Mouse (Mus musculus) CD4-positive helper T cell, adult 2 months (primary cell): ENCODE results near the gene Arl5c.

Experiments
- DNase-seq: peaks from one replicate; pipeline ENCODE4 v3.0.0-alpha.2; 2012; ENCODE audit warnings: low read depth, missing footprints, low spot score

The Arl5c gene

DNA sequence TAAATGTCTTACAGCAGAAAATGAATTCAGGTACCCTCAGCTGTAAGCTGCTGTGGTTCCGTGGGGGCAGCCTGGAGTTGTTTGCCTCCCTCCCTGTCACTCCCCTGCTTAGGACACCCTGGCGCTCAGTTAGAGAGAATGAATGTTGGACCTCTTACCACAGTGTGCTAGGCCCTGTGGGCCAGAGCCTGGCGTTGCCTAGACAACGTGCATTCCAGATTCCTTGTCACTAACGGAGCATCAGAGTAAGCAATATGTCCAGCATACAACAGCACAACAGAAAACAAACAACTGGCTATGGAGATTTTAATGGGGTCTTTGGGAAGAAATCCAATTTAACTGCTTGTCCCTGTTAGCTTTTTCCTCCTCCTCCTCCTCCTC, 36.7 kb downstream of the Arl5c start:
- no peak for DNase-seq

DNA sequence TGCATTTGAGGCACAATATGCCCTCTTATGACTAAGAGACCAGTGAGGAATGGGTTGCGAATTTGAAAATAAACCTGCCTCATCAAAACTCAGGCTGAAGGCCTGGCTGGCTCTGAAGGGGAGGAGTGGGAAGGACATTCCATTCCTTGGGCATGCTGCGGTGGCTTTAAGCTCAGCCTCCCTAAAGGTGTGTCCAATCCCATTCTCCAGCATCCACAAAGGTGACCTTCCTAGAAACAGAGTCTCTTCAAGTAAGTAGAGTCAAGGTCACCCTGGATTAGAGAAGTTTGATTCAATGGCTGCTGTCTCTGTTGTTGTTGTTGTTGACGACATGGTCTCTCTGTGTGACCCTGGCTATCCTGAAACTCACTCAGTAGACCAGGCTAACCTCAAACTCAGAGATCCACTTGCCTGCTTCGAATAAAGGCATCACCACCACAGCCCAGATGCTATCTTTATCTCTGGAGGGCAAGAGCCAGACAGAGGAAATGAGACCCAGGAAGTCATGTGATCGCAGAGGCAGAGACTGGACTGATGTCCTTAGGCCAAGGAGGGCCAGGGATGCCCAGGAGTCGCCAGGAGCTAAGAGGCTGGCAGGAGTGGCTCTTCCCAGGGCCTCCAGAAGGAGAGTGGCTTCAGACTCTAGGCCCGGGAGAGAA, 37.2 kb downstream of the Arl5c start:
- DNase-seq: peak; percentile 42

DNA sequence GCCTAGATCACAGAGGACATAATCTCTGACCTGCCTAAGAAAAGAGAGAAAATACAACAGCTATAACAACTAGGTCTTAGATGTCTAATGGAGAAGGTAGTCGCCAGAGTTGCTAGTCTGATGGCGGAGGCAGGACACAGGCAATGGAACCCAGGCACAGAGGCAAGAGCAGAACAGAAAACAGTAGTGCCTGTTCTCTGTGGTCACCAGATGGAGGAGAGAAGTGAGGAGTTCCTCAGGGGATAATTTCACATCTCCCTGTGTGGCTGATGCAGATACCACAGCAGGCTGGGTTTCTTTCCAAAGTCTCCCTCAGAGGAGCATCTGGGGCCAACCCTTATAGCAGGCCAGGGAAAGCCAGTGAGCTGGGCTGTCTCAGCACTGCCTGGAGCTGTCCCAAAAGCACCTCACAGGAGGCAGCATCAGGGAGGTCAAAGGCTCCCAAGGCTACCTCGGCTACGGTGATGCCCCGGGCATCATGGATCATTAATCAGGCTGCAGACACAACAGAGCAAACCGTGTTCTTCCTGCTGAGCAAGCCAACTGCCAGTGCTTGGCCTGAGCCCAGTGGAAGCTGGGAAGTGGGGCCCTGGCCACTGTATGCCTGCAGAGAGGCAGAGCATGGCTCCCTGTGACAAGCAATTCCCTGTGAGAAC, 38.9 kb downstream of the Arl5c start:
- DNase-seq: no peak

DNA sequence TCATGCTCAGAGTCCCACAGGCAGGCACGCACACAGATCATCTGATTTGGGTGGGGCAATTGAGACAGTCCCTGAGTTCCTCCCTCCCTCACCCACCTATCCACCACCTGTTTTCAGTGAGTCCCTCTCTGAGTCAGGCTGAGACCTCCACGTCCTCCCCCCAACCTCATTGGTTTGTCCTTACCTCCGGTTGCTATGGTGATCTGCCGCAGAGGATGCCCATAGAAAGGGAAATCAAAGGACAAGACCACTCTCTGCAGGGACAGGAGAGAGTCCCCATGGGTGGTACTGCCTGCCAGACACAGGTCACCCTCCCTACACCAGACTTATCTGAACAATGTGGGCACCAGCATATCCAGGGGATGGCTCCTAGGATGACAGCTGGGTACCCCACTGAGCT, 40.1 kb downstream of the Arl5c start:
- peak; percentile 50 for DNase-seq

DNA sequence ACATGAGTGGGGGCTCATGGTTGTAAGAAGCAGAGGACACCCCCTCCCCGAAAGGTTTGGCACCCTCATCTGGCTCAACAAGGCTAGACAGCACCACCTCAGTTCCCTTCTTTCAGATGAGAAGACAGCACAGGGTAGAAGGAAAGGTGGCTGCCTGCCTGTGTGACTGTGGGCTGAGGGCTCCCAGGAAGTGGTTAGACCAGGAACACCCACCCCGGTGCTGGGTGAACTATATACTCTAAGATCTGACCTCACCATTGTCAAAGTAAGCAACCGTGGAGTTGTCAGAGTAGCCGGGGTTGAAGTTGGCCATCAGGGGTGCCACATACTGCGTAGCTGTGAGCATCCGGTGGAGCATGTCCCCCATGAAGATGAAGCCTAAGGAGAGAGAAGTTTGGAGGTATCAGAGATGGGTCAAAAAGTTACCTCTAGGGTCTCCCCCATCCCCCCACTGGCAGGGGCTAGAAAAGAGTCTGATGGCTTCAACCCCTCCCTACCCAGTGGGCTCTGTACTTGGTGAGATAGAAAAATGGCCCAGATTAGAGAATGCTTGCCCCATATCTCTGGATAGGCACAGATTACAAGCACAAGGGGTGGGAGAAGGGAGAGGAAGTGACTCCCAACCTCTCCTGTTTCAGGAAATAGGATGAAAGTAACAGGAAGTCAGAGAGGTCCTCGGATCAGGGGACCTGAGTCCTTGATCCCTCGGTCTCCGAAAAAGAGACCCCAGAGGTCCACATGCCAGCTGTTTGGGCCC, 40.7 kb downstream of the Arl5c start:
- DNase-seq: peak; percentile 78

DNA sequence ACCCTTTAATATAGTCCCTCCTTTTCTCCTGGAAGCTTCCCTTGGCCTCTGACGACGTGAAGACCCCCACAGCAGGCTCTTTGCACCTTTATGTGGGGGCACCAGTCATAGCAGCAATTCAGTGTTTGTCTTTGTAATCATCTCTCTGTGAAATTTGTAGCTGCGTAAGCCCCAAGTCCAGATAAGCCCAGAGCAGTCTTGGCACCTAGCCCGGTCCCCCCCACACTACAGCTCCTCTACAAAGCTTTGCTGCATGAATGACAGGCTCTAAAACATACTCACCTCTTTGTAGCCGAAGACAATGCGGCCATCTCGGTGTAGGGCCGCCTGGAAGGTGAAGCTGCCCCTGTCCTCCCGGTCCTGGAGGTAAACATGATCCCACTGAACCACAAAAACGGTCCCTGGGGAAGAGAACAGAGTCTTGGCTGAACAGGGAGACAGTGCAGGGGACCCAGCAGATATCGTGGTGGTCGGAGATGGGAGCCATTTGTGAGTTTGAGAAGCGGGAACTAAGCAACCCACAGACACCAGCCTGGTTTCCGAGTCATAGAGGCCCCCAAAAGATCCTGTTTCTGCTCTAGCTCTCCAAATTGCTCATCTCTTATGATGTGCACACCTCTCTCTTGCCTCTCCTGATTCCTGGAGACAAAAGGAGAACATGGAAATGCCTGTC, 41.4 kb downstream of the Arl5c start:
- peak; percentile 20 for DNase-seq

DNA sequence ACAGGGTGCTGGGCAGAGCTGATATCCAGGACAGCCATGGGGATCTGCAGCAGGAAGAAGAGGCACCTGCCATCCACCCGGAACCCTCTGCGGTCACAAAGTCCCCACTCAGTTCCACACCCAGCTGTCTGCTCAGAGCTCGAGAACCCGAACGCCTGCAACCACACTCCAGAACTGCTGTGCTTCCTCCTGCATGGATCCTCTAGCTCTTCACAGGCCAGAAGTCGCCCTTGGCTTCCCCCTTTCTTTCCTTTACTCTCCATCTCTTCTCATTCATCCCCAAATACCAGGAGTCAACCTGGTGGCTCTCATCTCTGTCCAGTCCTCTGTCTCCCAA, 42.1 kb downstream of the Arl5c start:
- DNase-seq: no peak

DNA sequence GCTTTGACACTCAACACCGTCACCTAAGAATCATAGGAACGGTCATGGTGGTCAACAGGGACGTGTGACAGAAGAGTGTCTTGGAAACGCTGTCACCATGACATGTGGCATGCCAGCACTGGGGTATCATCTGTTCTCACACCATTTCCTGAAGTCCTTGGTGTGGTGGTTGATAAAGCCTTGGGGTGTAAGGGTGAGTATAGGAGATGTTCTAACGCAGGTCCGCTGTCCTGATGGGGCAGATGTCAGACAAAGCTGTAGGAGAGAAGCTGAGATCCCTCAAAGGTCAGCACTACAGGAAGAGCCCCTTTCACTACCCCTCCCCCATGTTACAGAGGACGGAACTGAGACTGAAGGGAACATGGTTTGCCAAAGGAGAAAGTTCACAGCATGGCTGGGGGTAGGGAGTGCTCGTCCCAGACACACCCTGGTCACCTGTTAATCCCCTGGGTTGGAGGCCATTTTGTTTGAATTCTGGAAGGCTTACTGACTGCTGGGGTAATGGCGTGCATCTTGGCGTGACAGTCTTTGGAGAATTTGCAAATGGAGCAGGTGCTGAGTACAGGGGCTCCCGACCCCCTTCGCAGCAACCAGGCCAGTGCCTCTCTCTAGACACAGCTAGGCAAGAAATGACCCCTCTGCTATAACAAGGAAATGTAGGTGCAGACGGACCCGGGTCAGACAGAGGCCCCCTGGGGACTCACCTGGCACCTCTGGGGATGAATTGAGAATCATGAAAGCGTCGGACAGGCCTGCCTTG, 42.6 kb downstream of the Arl5c start:
- no peak for DNase-seq

DNA sequence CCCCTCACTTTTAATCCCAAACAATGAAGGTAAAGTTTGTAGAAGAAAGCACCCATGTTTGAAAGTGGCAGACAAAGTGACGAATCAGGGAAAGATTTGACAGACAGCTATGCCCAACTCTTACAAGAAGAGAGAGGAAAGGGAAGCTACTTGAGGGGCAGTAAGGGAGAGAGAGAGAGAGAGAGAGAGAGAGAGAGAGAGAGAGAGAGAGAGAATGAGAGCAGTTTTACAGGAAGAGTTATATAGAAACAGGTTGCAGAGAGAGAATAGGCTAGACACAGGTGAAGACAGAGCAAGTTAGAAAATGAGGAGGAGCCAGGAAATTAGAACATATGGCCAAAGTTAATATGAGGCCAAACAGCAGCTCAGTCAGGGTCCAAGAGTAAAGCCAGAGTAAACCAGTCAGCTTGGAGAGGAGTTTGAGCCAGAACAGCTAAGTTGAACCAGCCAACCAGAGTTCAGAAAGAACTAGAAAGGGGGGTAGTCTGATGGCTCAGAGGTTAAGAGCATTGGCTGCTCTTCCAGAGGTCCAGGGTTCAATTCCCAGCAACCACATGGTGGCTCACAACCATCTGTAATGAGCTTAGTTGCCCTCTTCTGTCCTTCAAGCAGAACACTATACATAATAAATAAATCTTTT, 43.5 kb downstream of the Arl5c start:
- no peak for DNase-seq

DNA sequence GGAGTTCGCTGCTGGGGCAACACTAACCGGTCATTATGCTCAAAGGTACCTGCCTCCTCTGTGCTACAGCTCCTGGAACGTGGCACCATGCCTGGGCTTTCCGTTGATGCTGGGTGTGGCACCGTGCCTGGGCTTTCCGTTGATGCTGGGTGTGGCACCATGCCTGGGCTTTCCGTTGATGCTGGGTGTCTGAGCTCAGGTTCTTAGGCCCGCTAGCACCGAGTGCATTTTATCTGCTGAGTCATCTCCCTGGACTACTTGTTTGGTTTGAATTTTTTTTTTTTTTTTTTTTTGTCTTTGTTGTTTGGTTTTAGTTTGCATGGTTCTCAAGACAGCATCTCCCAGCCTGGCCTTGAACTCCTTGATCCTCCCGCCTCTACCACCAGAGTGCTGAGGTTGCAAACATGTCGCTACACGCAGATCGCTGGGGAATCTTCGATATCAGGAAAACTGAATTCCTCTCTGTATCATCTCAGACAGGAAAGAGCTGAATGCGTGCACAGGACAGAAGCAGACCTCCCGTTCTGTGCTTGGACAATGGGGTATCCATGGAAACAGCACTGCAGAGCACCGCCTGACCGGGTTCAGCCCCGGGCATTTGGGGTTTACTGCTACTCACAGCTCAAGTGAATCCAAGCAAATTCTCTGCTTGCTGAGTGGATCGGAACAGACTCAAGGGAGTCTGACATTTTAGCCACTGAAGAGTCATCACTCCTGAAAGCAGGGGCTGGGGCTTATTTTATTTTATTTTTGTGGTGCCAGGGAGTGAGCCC, 46.1 kb downstream of the Arl5c start:
- DNase-seq: peak; percentile 81

DNA sequence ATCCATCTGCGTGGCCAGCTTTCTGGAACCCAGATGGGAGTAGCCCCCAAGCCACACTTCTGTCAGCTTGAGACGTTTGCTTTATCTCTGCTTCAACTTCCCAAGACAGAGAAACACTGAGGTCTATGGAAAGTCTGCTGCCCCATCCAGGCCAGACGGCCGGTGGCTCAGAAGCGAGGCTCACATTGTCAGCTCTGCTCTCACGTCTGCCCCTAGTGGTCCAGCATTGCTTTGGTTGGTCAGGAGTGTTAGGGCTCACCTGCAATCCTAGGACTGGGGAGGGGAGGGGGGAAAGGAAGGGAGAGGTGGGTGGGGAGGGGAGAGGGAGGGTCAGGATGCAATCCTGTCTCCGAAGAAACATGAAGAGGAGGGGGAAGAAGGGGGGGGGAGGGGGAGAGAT, 48.6 kb downstream of the Arl5c start:
- DNase-seq: peak; percentile 63

DNA sequence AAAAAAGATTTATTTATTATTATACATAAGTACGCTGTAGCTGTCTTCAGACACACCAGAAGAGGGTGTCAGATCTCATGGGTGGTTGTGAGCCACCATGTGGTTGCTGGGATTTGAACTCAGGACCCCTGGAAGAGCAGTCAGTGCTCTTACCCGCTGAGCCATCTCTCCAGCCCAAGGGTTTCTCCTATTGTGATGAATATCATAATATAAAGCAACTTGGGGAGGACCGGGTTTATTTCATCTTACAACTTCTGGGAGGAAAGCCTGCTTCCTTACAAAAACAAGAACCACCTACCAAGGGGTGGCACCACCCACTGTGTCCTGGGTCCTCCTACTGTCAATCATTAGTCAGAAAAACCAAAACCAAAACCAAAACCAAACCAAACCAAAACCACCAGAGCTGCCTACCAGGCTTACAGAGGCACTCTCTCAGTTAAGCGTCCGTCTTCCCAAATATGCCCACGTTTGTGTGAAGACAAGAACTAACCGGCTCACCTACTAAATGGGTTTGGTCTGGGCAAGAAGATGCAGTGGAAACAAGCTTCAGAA, 50.2 kb downstream of the Arl5c start:
- peak; percentile 83 for DNase-seq

DNA sequence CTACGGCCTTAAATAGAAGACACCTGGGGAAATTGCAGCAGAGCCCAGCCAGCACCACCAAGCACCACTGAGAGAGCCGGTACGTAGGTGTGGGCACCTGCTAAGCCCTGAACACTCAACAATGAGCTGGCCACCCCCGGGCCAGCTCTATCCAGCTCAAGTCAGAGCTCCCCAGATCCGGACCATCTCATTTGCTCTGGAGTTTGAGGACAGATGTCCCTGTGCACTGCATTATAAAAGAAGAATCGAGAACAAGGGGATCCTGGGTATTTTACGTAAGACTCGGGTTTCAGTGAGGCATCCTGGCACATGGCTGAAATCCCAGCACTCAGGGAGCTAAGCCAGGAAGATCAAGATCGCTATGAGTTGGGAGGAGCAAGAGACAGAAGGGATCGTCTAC, 51.0 kb downstream of the Arl5c start:
- no peak for DNase-seq

DNA sequence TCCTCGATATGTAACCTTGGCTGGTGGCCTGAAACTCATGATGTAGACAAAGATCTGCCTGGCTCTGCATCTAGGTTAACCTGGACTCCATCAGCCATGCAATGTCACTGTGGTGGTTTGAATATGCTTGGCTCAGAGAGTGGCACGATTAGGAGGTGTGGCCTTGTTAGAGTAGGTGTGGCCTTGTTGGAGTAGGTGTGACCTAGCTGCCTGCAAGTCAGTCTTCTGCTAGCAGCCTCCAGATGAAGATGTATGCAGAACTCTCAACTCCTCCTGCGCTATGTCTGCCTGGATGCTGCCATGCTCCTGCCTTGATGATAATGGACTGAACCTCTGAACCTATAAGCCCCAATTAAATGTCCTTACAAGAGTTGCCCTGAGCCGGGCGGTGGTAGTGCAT, 52.7 kb downstream of the Arl5c start:
- DNase-seq: peak; percentile 53

DNA sequence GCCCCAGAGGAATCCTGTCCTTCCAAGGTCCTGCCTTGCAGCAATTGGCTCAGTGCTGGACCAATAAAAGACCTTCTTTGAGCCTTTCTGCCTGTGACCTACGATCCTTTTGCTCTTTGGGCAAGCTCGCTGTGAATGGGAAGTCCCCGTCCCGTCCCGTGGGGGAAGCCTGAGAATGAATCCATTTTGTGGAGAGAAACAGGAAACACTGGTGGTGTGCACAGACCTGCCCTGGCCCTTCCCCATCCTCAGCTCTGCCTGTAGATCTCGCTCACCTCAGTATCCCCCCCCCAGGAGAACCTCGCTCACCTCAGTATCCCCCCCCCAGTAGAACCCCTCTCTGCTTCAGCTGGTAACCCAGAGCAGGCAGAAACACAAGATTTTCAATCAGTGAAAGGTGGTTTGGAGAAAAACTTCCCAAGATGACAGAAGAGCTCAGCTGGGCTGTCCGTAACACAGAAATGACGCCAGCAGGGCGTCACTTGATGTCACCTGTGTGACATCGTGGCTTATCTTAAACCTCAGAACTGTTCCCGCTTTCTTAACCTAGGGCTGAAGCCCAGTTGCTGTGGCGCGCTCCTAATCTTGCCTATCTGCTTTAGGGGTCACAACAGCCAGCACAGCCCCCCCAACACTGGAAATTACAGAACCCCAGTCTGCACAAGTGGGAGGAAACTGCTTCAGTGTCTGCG, 53.4 kb downstream of the Arl5c start:
- DNase-seq: peak; percentile 57
